Mouse (Mus musculus): ENCODE measurements around the gene Ipmk. TPM values are rescaled to one million over a fixed set of nuclear protein-coding genes. Genes with fewer than 3 reads are reported as not detected.

Ipmk gene
- polyA plus RNA-seq, 1 experiment from 2014 or later, result 16.5 TPM

DNA sequence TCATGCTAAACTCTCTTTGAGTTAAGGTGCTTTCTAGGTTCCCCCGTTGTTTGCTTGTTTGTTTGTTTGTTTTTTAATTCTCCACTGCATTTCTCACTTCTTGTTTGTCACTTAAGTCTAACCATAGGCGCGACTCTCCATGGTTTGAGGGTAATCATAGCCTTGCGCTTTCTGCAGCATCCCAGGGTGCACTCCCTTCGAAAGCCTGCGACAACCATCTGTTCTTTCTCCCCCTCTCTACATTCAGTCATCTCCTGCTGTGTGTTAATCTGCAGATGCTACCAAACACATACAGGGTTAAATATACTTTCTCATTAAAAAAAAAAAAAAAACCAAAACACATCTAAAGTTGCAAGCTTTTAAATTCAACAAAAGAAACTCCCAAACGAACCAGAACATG is 31.1 kb upstream of the Ipmk start:
- H3K27me3 ChIP-seq (ENCODE audit: control insufficient read depth, insufficient read depth, low read depth, low read length), result no peaks in the 10 kb centered on the region
- no peak overlapping the region for H3K4me3 ChIP-seq (ENCODE audit: low read depth, low read length)
- H3K9ac ChIP-seq (ENCODE audit: low read depth, low read length), result no peak overlapping the region
- H3K36me3 ChIP-seq (ENCODE audit: control insufficient read depth, insufficient read depth, low read length), result no peaks in the 10 kb centered on the region
- ATAC-seq, result no peak
- H3K4me1 ChIP-seq (ENCODE audit: control insufficient read depth, insufficient read depth, low read length), result no peaks in the 10 kb centered on the region
- no peaks in the 10 kb centered on the region for H3K9me3 ChIP-seq (replicated peaks; ENCODE audit: control insufficient read depth, low read length, poor library complexity, severe bottlenecking)
- H3K27ac ChIP-seq (ENCODE audit: low read length), result no peak overlapping the region
- 76% methylated on average over 7 of the region's 7 CpGs for WGBS
- no peak overlapping the region for H3K4me2 ChIP-seq (ENCODE audit: low read length)

DNA sequence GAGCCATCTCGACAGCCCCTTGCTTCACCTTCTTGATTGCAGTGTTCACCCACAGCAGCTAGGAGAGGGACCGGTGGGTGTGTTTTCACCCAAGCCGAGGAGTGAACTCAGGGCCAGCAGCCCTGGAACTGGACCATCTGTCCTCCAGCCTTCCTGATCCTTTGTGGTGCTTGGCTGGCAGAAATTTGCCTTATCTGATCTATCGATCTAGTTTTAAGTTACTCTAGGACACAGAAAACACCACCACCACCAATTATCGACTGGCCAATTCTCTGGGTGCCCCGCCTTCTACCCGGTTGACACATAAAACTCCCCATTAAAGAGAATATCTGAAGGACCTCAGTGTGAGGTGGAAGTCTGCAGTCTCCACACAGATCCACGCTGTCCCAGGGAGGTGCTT is 23.9 kb upstream of the Ipmk start:
- H3K9ac ChIP-seq (ENCODE audit: low read depth, low read length), result no peak overlapping the region
- WGBS, result 90% methylated on average over 8 of the region's 8 CpGs
- no peaks in the 10 kb centered on the region for H3K9me3 ChIP-seq (replicated peaks; ENCODE audit: control insufficient read depth, low read length, poor library complexity, severe bottlenecking)
- H3K27ac ChIP-seq (ENCODE audit: low read length), result no peak overlapping the region
- no peak overlapping the region for H3K4me2 ChIP-seq (ENCODE audit: low read length)
- H3K4me3 ChIP-seq (ENCODE audit: low read depth, low read length), result no peak overlapping the region
- no peak for ATAC-seq
- H3K27me3 ChIP-seq (ENCODE audit: control insufficient read depth, insufficient read depth, low read depth, low read length), result no peaks in the 10 kb centered on the region
- no peaks in the 10 kb centered on the region for H3K4me1 ChIP-seq (ENCODE audit: control insufficient read depth, insufficient read depth, low read length)
- no peaks in the 10 kb centered on the region for H3K36me3 ChIP-seq (ENCODE audit: control insufficient read depth, insufficient read depth, low read length)

DNA sequence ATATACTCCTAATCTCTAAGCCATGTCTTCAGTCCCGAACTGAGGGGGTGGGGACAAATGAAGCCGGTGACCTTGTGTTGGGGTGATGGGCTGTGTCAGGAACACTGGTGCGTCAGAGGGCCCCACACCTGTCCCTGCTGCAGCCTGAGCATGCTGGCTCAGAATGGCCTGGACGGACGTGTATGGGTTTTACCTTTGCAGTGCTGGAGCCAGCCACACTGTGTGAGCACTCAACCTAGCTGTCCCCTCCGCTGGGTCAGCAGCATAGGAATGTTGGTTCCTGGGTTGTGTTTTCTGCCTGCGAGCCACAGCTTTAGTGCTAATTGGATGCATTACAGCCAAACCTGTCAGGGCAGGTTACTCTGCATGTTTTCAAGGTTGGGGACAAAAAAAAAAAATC is 21.4 kb upstream of the Ipmk start:
- H3K9me3 ChIP-seq (replicated peaks; ENCODE audit: control insufficient read depth, low read length, poor library complexity, severe bottlenecking), result no peaks in the 10 kb centered on the region
- no peak overlapping the region for H3K9ac ChIP-seq (ENCODE audit: low read depth, low read length)
- ATAC-seq, result no peak
- H3K4me2 ChIP-seq (ENCODE audit: low read length), result no peak overlapping the region
- no peaks in the 10 kb centered on the region for H3K4me1 ChIP-seq (ENCODE audit: control insufficient read depth, insufficient read depth, low read length)
- no peaks in the 10 kb centered on the region for H3K27me3 ChIP-seq (ENCODE audit: control insufficient read depth, insufficient read depth, low read depth, low read length)
- no peak overlapping the region for H3K27ac ChIP-seq (ENCODE audit: low read length)
- no peak overlapping the region for H3K4me3 ChIP-seq (ENCODE audit: low read depth, low read length)
- peaks cover 6% of the 10 kb centered on the region for H3K36me3 ChIP-seq (ENCODE audit: control insufficient read depth, insufficient read depth, low read length)
- 84% methylated on average over 7 of the region's 7 CpGs for WGBS

DNA sequence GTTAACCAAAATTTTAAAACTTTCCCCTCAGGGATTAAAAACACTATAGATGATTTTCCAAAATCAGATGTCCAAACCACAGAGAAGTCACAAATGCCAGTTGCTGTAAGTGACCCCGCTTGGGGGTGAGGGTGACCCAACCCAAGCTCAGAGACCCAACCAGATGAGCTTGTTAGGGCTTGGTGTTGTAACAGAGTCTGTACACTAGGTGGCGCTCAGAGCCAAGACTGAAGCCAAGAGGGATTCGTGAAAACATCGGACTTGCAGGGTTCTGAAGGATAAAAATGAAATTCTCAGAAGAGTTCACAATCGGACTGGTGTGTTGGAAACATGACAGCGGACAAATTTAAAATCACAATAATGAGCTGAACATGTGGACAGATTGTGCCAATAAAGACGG is 20.8 kb upstream of the Ipmk start:
- H3K9ac ChIP-seq (ENCODE audit: low read depth, low read length), result no peak overlapping the region
- no peaks in the 10 kb centered on the region for H3K4me1 ChIP-seq (ENCODE audit: control insufficient read depth, insufficient read depth, low read length)
- no peak overlapping the region for H3K27ac ChIP-seq (ENCODE audit: low read length)
- ATAC-seq, result no peak; the same call in 1 of the 2 replicates
- no peaks in the 10 kb centered on the region for H3K27me3 ChIP-seq (ENCODE audit: control insufficient read depth, insufficient read depth, low read depth, low read length)
- 15% methylated on average over 7 of the region's 7 CpGs for WGBS
- peaks cover 8% of the 10 kb centered on the region for H3K36me3 ChIP-seq (ENCODE audit: control insufficient read depth, insufficient read depth, low read length)
- H3K4me2 ChIP-seq (ENCODE audit: low read length), result no peak overlapping the region
- H3K9me3 ChIP-seq (replicated peaks; ENCODE audit: control insufficient read depth, low read length, poor library complexity, severe bottlenecking), result no peaks in the 10 kb centered on the region
- no peak overlapping the region for H3K4me3 ChIP-seq (ENCODE audit: low read depth, low read length)

DNA sequence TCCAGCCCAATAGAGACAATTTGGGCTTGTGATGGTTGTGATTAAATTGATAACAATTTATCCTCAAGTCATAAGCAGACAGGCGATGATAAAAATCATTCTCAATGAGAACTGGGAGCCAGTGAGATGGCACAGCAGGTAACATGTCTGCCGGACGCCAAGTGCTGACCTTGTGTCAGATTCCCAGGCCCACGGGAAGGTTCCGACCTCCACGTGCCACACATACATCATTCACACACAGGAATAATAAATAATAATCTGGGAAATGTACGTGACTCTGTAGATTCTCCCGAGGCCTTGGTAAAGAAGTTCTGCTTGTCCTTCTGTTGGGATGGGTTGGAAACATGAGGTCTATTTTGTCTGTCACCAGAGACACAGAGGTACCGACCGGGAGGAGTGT is 20.2 kb upstream of the Ipmk start:
- H3K27me3 ChIP-seq (ENCODE audit: control insufficient read depth, insufficient read depth, low read depth, low read length), result no peaks in the 10 kb centered on the region
- no peak overlapping the region for H3K9ac ChIP-seq (ENCODE audit: low read depth, low read length)
- no peak overlapping the region for H3K27ac ChIP-seq (ENCODE audit: low read length)
- ATAC-seq, result no peak
- H3K9me3 ChIP-seq (replicated peaks; ENCODE audit: control insufficient read depth, low read length, poor library complexity, severe bottlenecking), result no peaks in the 10 kb centered on the region
- no peak overlapping the region for H3K4me2 ChIP-seq (ENCODE audit: low read length)
- 87% methylated on average over 10 of the region's 10 CpGs for WGBS
- peaks cover 8% of the 10 kb centered on the region for H3K36me3 ChIP-seq (ENCODE audit: control insufficient read depth, insufficient read depth, low read length)
- no peak overlapping the region for H3K4me3 ChIP-seq (ENCODE audit: low read depth, low read length)
- no peaks in the 10 kb centered on the region for H3K4me1 ChIP-seq (ENCODE audit: control insufficient read depth, insufficient read depth, low read length)

DNA sequence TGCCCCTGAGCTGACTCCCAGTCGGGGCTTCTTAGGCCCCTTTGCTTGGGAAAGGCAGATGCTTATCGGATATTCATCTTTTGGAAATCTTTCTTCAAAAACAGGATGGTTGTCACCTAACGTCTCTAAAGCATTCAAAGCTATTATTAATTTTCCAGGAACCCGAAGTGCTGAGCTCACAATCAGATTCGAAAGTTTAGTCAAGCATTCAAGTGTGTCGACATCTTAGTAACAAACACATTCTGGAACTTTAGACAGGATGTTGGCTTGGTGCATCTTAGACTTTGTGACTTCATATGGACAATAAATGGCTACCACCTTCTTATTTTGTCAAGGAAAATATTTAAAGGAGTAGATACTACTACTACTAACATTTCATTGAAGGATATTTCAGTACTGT is 19.2 kb upstream of the Ipmk start:
- ATAC-seq, result no peak
- 83% methylated on average over 6 of the region's 6 CpGs for WGBS
- H3K27ac ChIP-seq (ENCODE audit: low read length), result no peak overlapping the region

DNA sequence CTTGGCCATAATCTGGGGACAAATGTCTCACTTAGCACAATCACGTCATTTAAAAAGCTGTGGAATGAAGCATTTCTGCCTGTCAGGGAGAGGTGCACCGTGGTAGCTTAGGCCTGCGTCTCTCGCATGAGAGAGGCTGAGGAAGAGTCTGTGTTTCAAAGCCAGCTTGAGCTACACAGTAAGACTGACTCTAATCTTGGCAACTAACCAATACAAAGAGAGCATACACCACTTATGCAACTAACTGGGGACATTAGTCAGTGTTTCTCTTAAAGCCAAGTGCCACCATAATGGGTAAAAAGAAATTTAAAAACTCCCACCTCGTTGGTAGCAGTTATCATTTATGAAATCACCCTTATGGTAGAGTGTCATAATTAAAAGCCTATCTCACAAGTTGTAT is 18.7 kb upstream of the Ipmk start:
- WGBS, result 95% methylated on average over 5 of the region's 5 CpGs
- H3K27ac ChIP-seq (ENCODE audit: low read length), result no peak overlapping the region

More for the DNA sequence above, 19.2 kb upstream of the Ipmk start:
- H3K4me1 ChIP-seq (ENCODE audit: control insufficient read depth, insufficient read depth, low read length), result no peaks in the 10 kb centered on the region
- no peak overlapping the region for H3K4me3 ChIP-seq (ENCODE audit: low read depth, low read length)
- no peak overlapping the region for H3K9ac ChIP-seq (ENCODE audit: low read depth, low read length)
- no peaks in the 10 kb centered on the region for H3K27me3 ChIP-seq (ENCODE audit: control insufficient read depth, insufficient read depth, low read depth, low read length)
- peaks cover 8% of the 10 kb centered on the region for H3K36me3 ChIP-seq (ENCODE audit: control insufficient read depth, insufficient read depth, low read length)
- H3K9me3 ChIP-seq (replicated peaks; ENCODE audit: control insufficient read depth, low read length, poor library complexity, severe bottlenecking), result no peaks in the 10 kb centered on the region
- H3K4me2 ChIP-seq (ENCODE audit: low read length), result no peak overlapping the region

DNA sequence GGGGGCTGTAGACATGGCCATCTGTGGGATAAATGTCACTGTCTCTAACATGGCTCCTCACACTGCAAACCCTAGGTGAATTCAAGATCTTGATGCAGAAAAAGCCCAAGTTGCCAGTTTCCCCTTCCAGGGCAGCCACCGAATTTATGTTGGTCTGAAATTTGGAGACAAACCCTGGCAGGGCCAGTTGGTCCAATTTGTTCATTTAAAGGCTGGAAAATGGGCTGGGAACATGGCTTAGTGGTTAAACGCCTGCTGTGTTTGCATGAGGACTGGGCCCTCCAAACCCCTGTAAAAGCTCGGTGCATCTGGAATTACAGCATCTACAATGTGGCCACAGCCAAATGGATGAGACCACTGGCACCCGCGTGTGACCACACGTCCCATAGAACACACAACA is 18.3 kb upstream of the Ipmk start:
- H3K9me3 ChIP-seq (replicated peaks; ENCODE audit: control insufficient read depth, low read length, poor library complexity, severe bottlenecking), result no peaks in the 10 kb centered on the region
- no peak overlapping the region for H3K9ac ChIP-seq (ENCODE audit: low read depth, low read length)
- no peaks in the 10 kb centered on the region for H3K27me3 ChIP-seq (ENCODE audit: control insufficient read depth, insufficient read depth, low read depth, low read length)
- no peaks in the 10 kb centered on the region for H3K4me1 ChIP-seq (ENCODE audit: control insufficient read depth, insufficient read depth, low read length)
- ATAC-seq, result no peak
- peaks cover 9% of the 10 kb centered on the region for H3K36me3 ChIP-seq (ENCODE audit: control insufficient read depth, insufficient read depth, low read length)
- WGBS, result 95% methylated on average over 6 of the region's 6 CpGs
- H3K4me3 ChIP-seq (ENCODE audit: low read depth, low read length), result no peak overlapping the region
- no peak overlapping the region for H3K27ac ChIP-seq (ENCODE audit: low read length)
- no peak overlapping the region for H3K4me2 ChIP-seq (ENCODE audit: low read length)

More for the DNA sequence above, 18.7 kb upstream of the Ipmk start:
- no peak for ATAC-seq
- Histone ChIP-seq H3K36me3 (ENCODE audit: control insufficient read depth, insufficient read depth, low read length) (peaks cover 8% of the 10 kb centered on the region), H3K9me3 (replicated peaks; ENCODE audit: control insufficient read depth, low read length, poor library complexity, severe bottlenecking) (no peaks in the 10 kb centered on the region), H3K9ac (ENCODE audit: low read depth, low read length) (no peak overlapping the region), H3K4me1 (ENCODE audit: control insufficient read depth, insufficient read depth, low read length) (no peaks in the 10 kb centered on the region), H3K27me3 (ENCODE audit: control insufficient read depth, insufficient read depth, low read depth, low read length) (no peaks in the 10 kb centered on the region), H3K4me3 (ENCODE audit: low read depth, low read length) (no peak overlapping the region), H3K4me2 (ENCODE audit: low read length) (no peak overlapping the region)

DNA sequence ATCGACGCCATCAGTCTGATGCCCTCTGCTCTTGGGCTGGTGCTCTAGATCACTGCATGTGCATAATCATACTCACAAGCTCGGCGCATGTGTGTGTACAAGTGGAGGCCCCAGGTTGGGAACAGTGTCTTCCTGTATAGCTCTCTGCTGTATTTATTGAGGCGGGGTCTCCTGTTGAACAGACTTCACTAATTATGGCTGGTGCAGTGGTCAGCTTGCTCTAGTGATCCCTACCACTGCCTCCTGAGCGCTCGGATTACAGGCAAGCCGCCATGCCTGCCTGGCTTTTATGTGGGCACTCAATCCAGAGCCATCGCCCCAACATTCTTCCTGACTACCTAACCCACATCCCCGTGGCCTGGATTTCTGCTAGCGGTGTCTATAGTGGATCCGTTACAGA is 17.5 kb upstream of the Ipmk start:
- Histone ChIP-seq H3K36me3 (ENCODE audit: control insufficient read depth, insufficient read depth, low read length) (peaks cover 11% of the 10 kb centered on the region), H3K9me3 (replicated peaks; ENCODE audit: control insufficient read depth, low read length, poor library complexity, severe bottlenecking) (no peaks in the 10 kb centered on the region), H3K4me3 (ENCODE audit: low read depth, low read length) (no peak overlapping the region), H3K4me1 (ENCODE audit: control insufficient read depth, insufficient read depth, low read length) (no peaks in the 10 kb centered on the region), H3K9ac (ENCODE audit: low read depth, low read length) (no peak overlapping the region), H3K4me2 (ENCODE audit: low read length) (no peak overlapping the region), H3K27me3 (ENCODE audit: control insufficient read depth, insufficient read depth, low read depth, low read length) (no peaks in the 10 kb centered on the region), H3K27ac (ENCODE audit: low read length) (no peak overlapping the region)
- ATAC-seq, result no peak
- 95% methylated on average over 12 of the region's 12 CpGs for WGBS

DNA sequence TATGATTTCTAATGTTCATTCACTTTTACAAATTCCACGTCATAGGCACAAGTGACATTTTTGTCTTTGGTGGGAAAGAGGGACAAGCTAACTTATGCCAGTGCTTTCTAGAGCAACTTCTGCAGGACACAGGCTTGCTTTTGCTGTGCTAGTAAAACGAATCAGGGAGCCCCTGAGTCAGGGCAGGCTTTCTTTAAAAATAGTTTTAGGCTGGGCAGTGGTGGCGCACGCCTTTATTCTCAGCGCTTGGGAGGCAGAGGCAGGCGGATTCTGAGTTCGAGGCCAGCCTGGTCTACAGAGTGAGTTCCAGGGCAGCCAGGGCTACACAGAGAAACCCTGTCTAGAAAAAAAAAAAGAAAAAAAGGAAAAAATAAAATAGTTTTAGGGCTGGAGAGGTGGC is 15.7 kb upstream of the Ipmk start:
- H3K4me1 ChIP-seq (ENCODE audit: control insufficient read depth, insufficient read depth, low read length), result no peaks in the 10 kb centered on the region
- H3K27me3 ChIP-seq (ENCODE audit: control insufficient read depth, insufficient read depth, low read depth, low read length), result no peaks in the 10 kb centered on the region
- H3K36me3 ChIP-seq (ENCODE audit: control insufficient read depth, insufficient read depth, low read length), result peaks cover 16% of the 10 kb centered on the region
- no peak overlapping the region for H3K4me2 ChIP-seq (ENCODE audit: low read length)
- no peak overlapping the region for H3K4me3 ChIP-seq (ENCODE audit: low read depth, low read length)
- H3K27ac ChIP-seq (ENCODE audit: low read length), result no peak overlapping the region
- 96% methylated on average over 7 of the region's 7 CpGs for WGBS
- no peak overlapping the region for H3K9ac ChIP-seq (ENCODE audit: low read depth, low read length)
- ATAC-seq, result no peak
- H3K9me3 ChIP-seq (replicated peaks; ENCODE audit: control insufficient read depth, low read length, poor library complexity, severe bottlenecking), result no peaks in the 10 kb centered on the region
